Mouse (Mus musculus) heart, postnatal 0 days (tissue): ENCODE measurements around the gene Ice1. TPM values are rescaled to one million over a fixed set of nuclear protein-coding genes. Genes with fewer than 3 reads are reported as not detected.

ENCODE experiments used
- ATAC-seq: fragments of 200-750 bp; cut with Nextera tagmentation; 2 replicates; pipeline ENCODE4 v1.8.0; 2017; ENCODE audit warnings: low read depth, moderate number of reproducible peaks, moderate library complexity; ENCODE audit not compliant: insufficient read depth
- DNase-seq: peaks from one replicate; pipeline ENCODE4 v3.0.0-alpha.2; 2016; ENCODE audit warnings: low spot score
- H3K27ac ChIP-seq: fragments of 300-500 bp; sonication (generic); 2 replicates; pipeline ENCODE4 v1.5.1; 2014; ENCODE audit warnings: low read depth, mild to moderate bottlenecking
- H3K27me3 ChIP-seq: fragments of 300-500 bp; sonication (generic); 2 replicates; pipeline ENCODE4 v1.6.1; 2014; ENCODE audit warnings: low read length, mixed read lengths; ENCODE audit not compliant: control insufficient read depth, insufficient read depth
- H3K36me3 ChIP-seq: fragments of 300-500 bp; sonication (generic); replicated peaks from 2 replicates; pipeline ENCODE4 v1.6.1; 2014; ENCODE audit warnings: low read length, mixed read lengths; ENCODE audit not compliant: control insufficient read depth, insufficient read depth
- H3K4me1 ChIP-seq: fragments of 300-500 bp; sonication (generic); 2 replicates; pipeline ENCODE4 v1.6.1; 2014; ENCODE audit warnings: antibody characterized with exemption; ENCODE audit not compliant: control insufficient read depth, insufficient read depth
- H3K4me2 ChIP-seq: fragments of 300-500 bp; sonication (generic); 2 replicates; pipeline ENCODE4 v1.6.1; 2014; ENCODE audit warnings: low read depth, mild to moderate bottlenecking, low read length, moderate library complexity
- H3K4me3 ChIP-seq: fragments of 300-500 bp; sonication (generic); 2 replicates; pipeline ENCODE4 v1.5.1; 2014; ENCODE audit warnings: low read depth, low read length
- H3K9ac ChIP-seq: fragments of 300-500 bp; sonication (generic); replicated peaks from 2 replicates; pipeline ENCODE4 v1.6.1; 2014; ENCODE audit warnings: low read depth, low read length, mixed read lengths
- H3K9me3 ChIP-seq: fragments of 300-500 bp; sonication (generic); replicated peaks from 2 replicates; pipeline ENCODE4 v1.6.1; 2016; ENCODE audit warnings: low read length; ENCODE audit not compliant: control insufficient read depth
- CTCF ChIP-seq: IDR thresholded peaks from 2 replicates; pipeline ENCODE4 v1.5.1; 2016; ENCODE audit warnings: antibody characterized with exemption, control low read depth, low read depth
- EP300 ChIP-seq: IDR thresholded peaks from 2 replicates; pipeline ENCODE4 v1.6.1; 2016; ENCODE audit warnings: antibody characterized with exemption, low read depth
- WGBS: fragments of 180-500 bp; shearing (Covaris S2); extraction: QIAGEN DNeasy Blood & Tissue Kit; methylation state at CpG from one replicate; pipeline ENCODE4 v1.1.7; 2014; 5-methylcytosine and 5-hydroxymethylcytosine counted together
- polyA plus RNA-seq: library from polyadenylated mRNA; unstranded; fragments of >200 nt; fragmentation: Nextera tagmentation; extraction: Ambion mirVana; gene quantifications from 2 replicates; pipeline ENCODE4 v1.2.1, GENCODE M21; 2015
- total RNA-seq: library from RNA; depleted of rRNA; stranded (reverse); fragments of >200 nt; gene quantifications from 2 replicates; pipeline ENCODE4 v1.2.3, GENCODE M21; 2014; ENCODE audit warnings: low replicate concordance

Ice1 gene
- total and polyA plus RNA-seq, 2 experiments from 2014 or later, result 7.7 to 21.0 TPM

DNA sequence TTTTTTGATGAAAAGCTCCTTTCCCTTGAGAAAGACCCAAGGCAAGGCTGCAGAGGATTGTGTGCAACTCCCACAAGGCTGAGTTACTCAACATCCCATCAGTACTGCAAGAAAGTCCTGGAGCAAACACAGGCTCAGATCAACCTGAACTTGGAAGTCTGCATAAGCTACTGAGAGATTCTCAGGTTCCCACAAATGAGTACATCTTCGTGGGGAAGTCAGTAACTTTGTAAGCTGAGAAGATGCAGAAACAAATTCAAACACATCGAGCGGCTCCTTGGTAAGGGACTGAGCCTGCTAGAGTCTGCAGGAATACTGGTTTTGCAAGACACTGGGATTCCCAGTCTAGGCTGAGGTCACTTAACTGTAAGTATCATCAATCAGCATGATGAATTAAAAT lies 40.5 kb downstream of the Ice1 start:
- no peak for TF ChIP-seq EP300
- TF ChIP-seq CTCF, result no peak
- DNase-seq, result no peak
- Histone ChIP-seq H3K4me1 (no peaks in the 10 kb centered on the region), H3K9ac (no peak overlapping the region), H3K4me2 (no peak overlapping the region), H3K9me3 (no peaks in the 10 kb centered on the region), H3K27ac (no peak overlapping the region), H3K27me3 (no peaks in the 10 kb centered on the region), H3K4me3 (no peak overlapping the region), H3K36me3 (peaks cover 84% of the 10 kb centered on the region)
- no peak for ATAC-seq
- WGBS, result 92% methylated on average over 3 of the region's 3 CpGs

DNA sequence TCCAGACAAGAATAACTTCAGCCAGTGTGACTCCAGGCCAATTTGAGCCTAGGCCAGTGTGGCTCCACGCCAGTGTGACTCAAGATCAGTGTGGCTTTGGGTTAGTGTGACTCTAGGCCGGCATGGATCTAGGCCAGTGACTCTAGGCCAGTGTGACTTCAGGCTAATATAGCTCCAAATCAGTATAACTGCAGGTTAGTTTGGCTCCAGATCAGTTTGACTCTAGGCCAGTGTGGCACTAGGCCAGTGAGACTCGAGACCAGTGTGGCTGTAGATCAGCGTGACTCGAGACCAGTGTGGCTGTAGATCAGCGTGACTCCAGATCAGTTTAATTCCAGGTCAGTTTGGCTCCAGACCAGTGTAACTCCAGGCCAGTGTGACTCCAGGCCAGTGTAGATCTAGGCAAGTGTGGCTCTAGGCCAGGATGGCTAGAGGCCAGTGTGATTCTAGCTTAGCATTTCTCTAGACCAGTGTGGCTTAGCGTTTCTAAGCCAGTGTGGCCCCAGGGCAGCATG lies 47.1 kb downstream of the Ice1 start:
- WGBS, result 36% methylated on average over 7 of the region's 7 CpGs

DNA sequence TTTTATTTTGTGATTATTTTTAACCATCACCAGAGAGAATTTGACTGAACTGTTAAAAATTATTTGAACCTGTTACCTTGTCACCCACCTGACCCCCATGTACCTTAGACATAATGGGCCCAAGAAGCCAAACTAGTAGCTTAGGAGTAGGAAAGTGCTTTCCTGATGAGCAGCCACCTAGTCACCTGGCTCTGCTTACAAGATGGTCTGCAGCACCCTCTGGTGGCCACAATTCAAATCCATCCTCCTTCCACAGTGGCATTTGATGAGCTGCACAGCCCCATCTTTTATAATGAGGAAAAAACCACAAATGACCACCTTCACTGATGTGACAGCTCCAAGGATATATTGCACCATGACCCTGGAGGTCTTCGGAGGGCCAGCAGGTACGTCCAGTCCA lies 50.5 kb downstream of the Ice1 start:
- Histone ChIP-seq H3K9ac (no peak overlapping the region), H3K4me1 (no peaks in the 10 kb centered on the region), H3K36me3 (peaks cover 39% of the 10 kb centered on the region), H3K9me3 (no peaks in the 10 kb centered on the region), H3K4me2 (no peak overlapping the region), H3K4me3 (no peak overlapping the region), H3K27ac (no peak overlapping the region), H3K27me3 (no peaks in the 10 kb centered on the region)
- ATAC-seq (no peak), DNase-seq (peak; percentile 7)
- TF ChIP-seq EP300 (no peak), CTCF (peak; percentile 72)
- 86% methylated on average over 2 of the region's 2 CpGs for WGBS

More for the DNA sequence above, 47.1 kb downstream of the Ice1 start:
- TF ChIP-seq EP300, result no peak
- Histone ChIP-seq H3K4me2 (no peak overlapping the region), H3K4me3 (no peak overlapping the region), H3K27ac (peak overlapping the region; percentile 55; the same call in 1 of the 2 replicates), H3K36me3 (peaks cover 72% of the 10 kb centered on the region), H3K27me3 (no peaks in the 10 kb centered on the region), H3K4me1 (no peaks in the 10 kb centered on the region), H3K9ac (no peak overlapping the region), H3K9me3 (no peaks in the 10 kb centered on the region)
- DNase-seq (peak; percentile 19), ATAC-seq (peak; percentile 65)

DNA sequence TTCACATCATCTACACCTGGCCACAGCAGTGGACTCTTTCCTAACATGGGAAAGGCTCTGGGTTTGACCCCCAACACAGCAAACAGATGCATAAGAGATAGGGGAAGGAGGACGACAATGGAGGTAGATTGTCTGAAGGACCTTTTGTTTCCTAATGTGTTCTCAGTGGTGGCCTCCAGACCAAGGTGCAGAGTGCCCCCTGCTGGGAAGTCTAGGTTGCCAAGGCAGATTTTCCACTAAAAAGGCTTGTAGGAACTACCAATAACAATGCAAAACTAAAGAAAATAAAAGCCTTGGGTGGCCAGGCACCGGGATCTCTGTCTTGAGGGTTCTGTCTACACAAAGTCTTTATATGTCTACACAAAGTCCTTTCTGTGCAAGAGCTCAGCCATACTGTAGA lies 54.9 kb downstream of the Ice1 start:
- Histone ChIP-seq H3K4me2 (no peak overlapping the region), H3K36me3 (peaks cover 15% of the 10 kb centered on the region), H3K4me1 (no peaks in the 10 kb centered on the region), H3K4me3 (no peak overlapping the region), H3K9ac (no peak overlapping the region), H3K27me3 (no peaks in the 10 kb centered on the region), H3K9me3 (no peaks in the 10 kb centered on the region), H3K27ac (no peak overlapping the region)
- ATAC-seq (no peak), DNase-seq (no peak)
- 32% methylated on average over 2 of the region's 2 CpGs for WGBS
- TF ChIP-seq CTCF (peak; percentile 50), EP300 (no peak)

DNA sequence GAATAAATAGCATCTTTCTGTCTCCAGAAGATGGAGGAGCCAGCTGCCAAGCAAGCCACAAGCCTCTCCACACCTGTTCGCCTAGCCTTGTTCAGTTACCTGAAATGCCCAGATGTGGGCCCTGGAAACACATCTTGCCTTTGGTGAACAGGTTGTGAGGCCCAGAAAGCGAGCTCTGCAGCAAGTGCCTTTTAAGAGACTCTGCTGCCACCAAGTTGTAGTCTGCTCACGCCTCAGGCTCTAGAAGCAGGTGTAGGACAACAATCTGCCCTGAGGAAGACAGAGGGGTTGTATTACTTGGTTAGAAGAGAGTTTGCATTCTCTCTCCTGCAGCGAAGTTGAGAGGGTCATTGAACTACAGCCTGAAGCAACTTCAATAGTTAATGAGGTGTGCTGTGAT lies 55.9 kb downstream of the Ice1 start:
- ATAC-seq (no peak), DNase-seq (no peak)
- no peak overlapping the region for H3K27ac ChIP-seq
- H3K4me3 ChIP-seq, result no peak overlapping the region
- no peak for TF ChIP-seq EP300
- TF ChIP-seq CTCF, result no peak
- H3K36me3 ChIP-seq, result peaks cover 6% of the 10 kb centered on the region
- H3K4me1 ChIP-seq, result no peaks in the 10 kb centered on the region
- no peaks in the 10 kb centered on the region for H3K9me3 ChIP-seq
- H3K9ac ChIP-seq, result no peak overlapping the region
- no peak overlapping the region for H3K4me2 ChIP-seq
- no peaks in the 10 kb centered on the region for H3K27me3 ChIP-seq
- WGBS, result 90% methylated on average over 4 of the region's 4 CpGs

DNA sequence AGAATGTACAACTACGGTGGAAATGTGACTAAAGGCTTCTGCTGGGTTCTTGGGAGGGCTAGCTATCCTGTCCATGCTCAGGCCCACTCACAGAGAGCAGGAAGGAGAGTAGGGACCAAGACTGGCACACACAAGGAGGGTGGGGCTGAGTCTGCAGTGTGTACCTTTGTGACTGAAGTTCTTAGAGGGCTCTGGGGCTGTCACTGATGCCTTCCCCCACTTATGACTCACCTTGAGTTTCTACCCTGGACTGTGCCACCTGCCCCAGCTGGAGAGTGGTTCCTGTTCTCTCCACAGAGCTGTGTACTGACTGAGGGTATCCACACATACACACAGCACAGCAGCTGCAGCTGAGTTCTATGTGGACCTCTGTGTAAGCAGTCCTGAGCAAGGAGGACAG lies 63.2 kb downstream of the Ice1 start:
- DNase-seq, result no peak
- no peak overlapping the region for H3K4me2 ChIP-seq
- no peak overlapping the region for H3K27ac ChIP-seq
- no peak overlapping the region for H3K4me3 ChIP-seq
- no peaks in the 10 kb centered on the region for H3K36me3 ChIP-seq
- ATAC-seq, result no peak
- H3K9ac ChIP-seq, result no peak overlapping the region
- no peak for TF ChIP-seq EP300
- no peak for TF ChIP-seq CTCF
- WGBS, result 83% methylated on average over 1 of the region's 1 CpGs
- H3K4me1 ChIP-seq, result no peaks in the 10 kb centered on the region
- no peaks in the 10 kb centered on the region for H3K9me3 ChIP-seq
- no peaks in the 10 kb centered on the region for H3K27me3 ChIP-seq
